Mouse (Mus musculus): ENCODE data around the gene Etnk1. TPM values are rescaled to one million over a fixed set of nuclear protein-coding genes. Genes with fewer than 3 reads are reported as not detected.
A peak's percentile ranks its signal among the peaks of the same experiment; 100 is the strongest.
"Not testable (repeated sequence)": the region's sequence is repeated elsewhere in the genome, so short reads cannot be mapped to it uniquely, and the experiment has no call there.

Gene Etnk1
- polyA plus RNA-seq, 1 experiment: 71.6 TPM

DNA sequence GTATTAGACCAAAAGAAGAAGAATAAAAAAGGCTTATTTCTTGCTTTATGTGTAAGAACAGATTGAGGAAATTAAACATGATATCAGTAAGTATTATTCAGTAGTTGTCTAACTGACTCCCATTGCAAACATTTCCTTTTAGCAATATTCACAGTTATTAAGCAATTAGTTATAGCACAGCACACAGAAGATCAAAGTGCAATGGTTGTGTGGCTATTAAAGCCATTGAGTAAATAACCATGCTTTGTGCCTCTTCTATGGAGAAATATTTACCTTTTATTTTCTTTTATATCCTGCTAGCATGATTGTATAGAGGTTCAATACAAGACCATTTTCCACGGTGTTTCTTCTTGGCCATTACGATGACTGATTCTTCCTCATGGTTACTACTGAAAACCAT is 33.9 kb upstream of the Etnk1 start:
- Histone ChIP-seq H3K36me3 (ENCODE audit: control insufficient read depth, insufficient read depth, low read length) (no peaks in the 10 kb centered on the region), H3K27me3 (replicated peaks; ENCODE audit: control insufficient read depth, insufficient read depth, low read length) (no peaks in the 10 kb centered on the region), H3K27ac (ENCODE audit: insufficient read depth, low read depth, low read length) (no peak overlapping the region), H3K4me1 (ENCODE audit: control insufficient read depth, insufficient read depth, low read length) (no peaks in the 10 kb centered on the region), H3K4me3 (ENCODE audit: insufficient read depth, low read depth, low read length) (no peak overlapping the region)
- TF ChIP-seq CTCF (conservative IDR thresholded peaks at IDR 0.05; ENCODE audit: insufficient read depth, insufficient read length, low read depth, low read length) (no peak), POLR2A (IDR thresholded peaks at IDR 0.05; ENCODE audit: low read depth, low read length) (no peak)
- 95% methylated on average over 2 of the region's 2 CpGs for WGBS
- DNase-seq: no peak

DNA sequence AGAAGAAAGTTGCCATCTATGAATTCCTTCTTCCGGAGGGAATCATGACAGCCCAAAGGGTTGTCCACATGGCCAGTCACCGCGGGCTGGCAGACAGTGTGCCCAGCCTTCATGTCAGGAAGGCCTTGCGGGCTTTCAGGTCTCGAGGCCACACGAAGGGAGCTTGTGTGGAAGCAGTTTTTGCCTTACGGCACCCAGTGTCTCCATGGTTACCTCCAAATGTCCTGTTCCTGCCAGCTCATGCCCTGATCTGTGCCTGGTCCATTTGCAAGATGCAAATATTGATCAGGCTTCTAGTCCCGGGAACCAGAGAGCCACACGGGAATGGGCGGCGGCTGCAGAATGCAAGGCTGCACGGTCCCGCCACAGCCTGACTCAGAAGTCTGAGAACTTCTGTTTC is 31.9 kb upstream of the Etnk1 start:
- TF ChIP-seq POLR2A (IDR thresholded peaks at IDR 0.05; ENCODE audit: low read depth, low read length) (no peak), CTCF (conservative IDR thresholded peaks at IDR 0.05; ENCODE audit: insufficient read depth, insufficient read length, low read depth, low read length) (no peak)
- Histone ChIP-seq H3K27me3 (replicated peaks; ENCODE audit: control insufficient read depth, insufficient read depth, low read length) (no peaks in the 10 kb centered on the region), H3K27ac (ENCODE audit: insufficient read depth, low read depth, low read length) (no peak overlapping the region), H3K36me3 (ENCODE audit: control insufficient read depth, insufficient read depth, low read length) (no peaks in the 10 kb centered on the region), H3K4me1 (ENCODE audit: control insufficient read depth, insufficient read depth, low read length) (no peaks in the 10 kb centered on the region), H3K4me3 (ENCODE audit: insufficient read depth, low read depth, low read length) (no peak overlapping the region)
- WGBS: 88% methylated on average over 13 of the region's 13 CpGs
- DNase-seq: no peak

DNA sequence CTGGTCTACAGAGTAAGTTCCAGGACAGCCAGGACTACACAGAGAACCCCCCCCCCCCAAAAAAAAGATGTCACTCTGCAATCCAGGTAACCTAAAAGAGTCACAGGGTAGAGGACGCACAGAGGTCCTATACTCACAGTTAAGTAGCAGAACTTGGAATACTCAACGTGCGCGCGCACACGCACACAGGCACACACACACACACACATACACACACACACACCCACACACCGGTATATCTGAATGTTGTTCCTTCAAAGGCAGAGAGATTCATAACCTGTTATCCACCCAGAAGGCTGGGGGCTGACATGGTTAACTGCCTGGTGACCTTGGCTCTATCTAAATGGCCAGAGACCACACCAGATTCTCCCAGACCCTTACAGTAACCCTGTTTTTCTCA is 30.3 kb upstream of the Etnk1 start:
- 98% methylated on average over 7 of the region's 7 CpGs for WGBS

DNA sequence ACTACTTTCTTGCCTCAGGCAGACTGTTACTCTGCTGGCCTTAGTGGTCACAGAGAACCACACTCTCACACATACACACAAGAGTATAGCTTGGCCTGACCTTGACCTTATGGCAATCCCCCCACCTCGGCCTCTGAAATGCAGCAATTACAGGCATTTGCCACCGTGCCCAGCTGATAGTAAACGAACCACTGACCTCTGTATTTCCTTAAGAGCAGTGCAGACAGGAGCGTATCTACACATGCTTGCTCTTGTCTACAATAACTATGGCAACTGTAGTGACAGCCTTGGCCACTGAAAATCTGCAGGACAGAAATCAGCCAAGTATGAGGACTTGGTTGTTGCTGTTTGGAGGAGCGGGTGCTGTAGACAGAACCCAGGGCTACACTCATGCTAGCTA is 29.7 kb upstream of the Etnk1 start:
- Histone ChIP-seq H3K4me3 (ENCODE audit: insufficient read depth, low read depth, low read length) (no peak overlapping the region), H3K27me3 (replicated peaks; ENCODE audit: control insufficient read depth, insufficient read depth, low read length) (no peaks in the 10 kb centered on the region), H3K36me3 (ENCODE audit: control insufficient read depth, insufficient read depth, low read length) (no peaks in the 10 kb centered on the region), H3K27ac (ENCODE audit: insufficient read depth, low read depth, low read length) (no peak overlapping the region), H3K4me1 (ENCODE audit: control insufficient read depth, insufficient read depth, low read length) (peaks cover 4% of the 10 kb centered on the region; the same call in 1 of the 2 replicates)
- WGBS: 75% methylated on average over 5 of the region's 5 CpGs
- no peak for DNase-seq
- TF ChIP-seq POLR2A (IDR thresholded peaks at IDR 0.05; ENCODE audit: low read depth, low read length) (no peak), CTCF (conservative IDR thresholded peaks at IDR 0.05; ENCODE audit: insufficient read depth, insufficient read length, low read depth, low read length) (no peak)

More for the DNA sequence above, 30.3 kb upstream of the Etnk1 start:
- Histone ChIP-seq H3K27ac (ENCODE audit: insufficient read depth, low read depth, low read length) (no peak overlapping the region), H3K4me3 (ENCODE audit: insufficient read depth, low read depth, low read length) (no peak overlapping the region), H3K4me1 (ENCODE audit: control insufficient read depth, insufficient read depth, low read length) (no peaks in the 10 kb centered on the region), H3K27me3 (replicated peaks; ENCODE audit: control insufficient read depth, insufficient read depth, low read length) (no peaks in the 10 kb centered on the region), H3K36me3 (ENCODE audit: control insufficient read depth, insufficient read depth, low read length) (no peaks in the 10 kb centered on the region)
- DNase-seq: no peak
- TF ChIP-seq CTCF (conservative IDR thresholded peaks at IDR 0.05; ENCODE audit: insufficient read depth, insufficient read length, low read depth, low read length) (no peak), POLR2A (IDR thresholded peaks at IDR 0.05; ENCODE audit: low read depth, low read length) (no peak)

DNA sequence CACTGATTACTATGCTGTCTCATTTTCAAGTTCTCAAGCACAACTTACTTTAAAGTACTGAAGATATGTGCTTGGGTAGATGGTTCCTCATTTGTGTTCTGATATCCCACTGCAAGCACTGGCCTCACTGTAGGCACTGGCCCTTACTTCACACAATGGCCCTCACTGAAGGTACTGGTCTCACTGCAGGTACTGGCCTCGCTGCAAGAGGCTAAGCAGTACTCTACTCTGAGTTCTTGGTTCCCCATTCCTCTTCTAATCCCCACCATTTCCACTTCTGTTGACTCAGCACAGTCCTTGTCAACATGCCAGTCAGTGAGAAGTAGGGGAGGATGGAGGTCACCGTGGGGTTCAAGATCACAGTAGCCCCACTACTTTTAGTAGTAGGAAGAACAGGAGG is 27.6 kb upstream of the Etnk1 start:
- TF ChIP-seq POLR2A (IDR thresholded peaks at IDR 0.05; ENCODE audit: low read depth, low read length): no peak
- TF ChIP-seq CTCF (conservative IDR thresholded peaks at IDR 0.05; ENCODE audit: insufficient read depth, insufficient read length, low read depth, low read length): no peak
- H3K27ac ChIP-seq (ENCODE audit: insufficient read depth, low read depth, low read length): no peak overlapping the region
- H3K27me3 ChIP-seq (replicated peaks; ENCODE audit: control insufficient read depth, insufficient read depth, low read length): no peaks in the 10 kb centered on the region
- no peak overlapping the region for H3K4me3 ChIP-seq (ENCODE audit: insufficient read depth, low read depth, low read length)
- WGBS: 88% methylated on average over 2 of the region's 2 CpGs
- peaks cover 4% of the 10 kb centered on the region; the same call in 1 of the 2 replicates for H3K4me1 ChIP-seq (ENCODE audit: control insufficient read depth, insufficient read depth, low read length)
- no peak for DNase-seq
- H3K36me3 ChIP-seq (ENCODE audit: control insufficient read depth, insufficient read depth, low read length): no peaks in the 10 kb centered on the region

DNA sequence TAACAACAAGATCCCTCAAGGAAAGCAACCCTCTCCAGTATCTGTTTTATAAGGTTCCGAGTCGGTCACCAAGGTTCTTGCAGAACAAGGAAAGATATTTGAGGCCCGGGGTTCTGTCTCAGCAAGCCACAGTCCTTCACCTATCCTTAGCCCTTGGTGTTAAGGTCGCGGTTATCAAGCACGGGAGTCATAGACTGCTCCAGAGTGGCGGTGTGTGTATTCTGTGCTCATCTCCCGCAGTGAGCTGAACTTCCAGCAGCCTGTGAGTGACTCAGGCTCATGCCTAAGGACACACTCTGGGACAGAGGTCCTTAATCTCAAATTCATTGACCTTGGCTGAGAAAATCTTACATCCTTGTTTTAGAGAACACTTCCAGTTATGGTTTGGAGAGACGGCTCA is 26.1 kb upstream of the Etnk1 start:
- H3K4me1 ChIP-seq (ENCODE audit: control insufficient read depth, insufficient read depth, low read length): peaks cover 15% of the 10 kb centered on the region; the same call in 1 of the 2 replicates
- DNase-seq: no peak
- H3K27ac ChIP-seq (ENCODE audit: insufficient read depth, low read depth, low read length): no peak overlapping the region
- no peaks in the 10 kb centered on the region for H3K36me3 ChIP-seq (ENCODE audit: control insufficient read depth, insufficient read depth, low read length)
- 81% methylated on average over 9 of the region's 9 CpGs for WGBS
- H3K27me3 ChIP-seq (replicated peaks; ENCODE audit: control insufficient read depth, insufficient read depth, low read length): no peaks in the 10 kb centered on the region
- TF ChIP-seq CTCF (conservative IDR thresholded peaks at IDR 0.05; ENCODE audit: insufficient read depth, insufficient read length, low read depth, low read length) (no peak), POLR2A (IDR thresholded peaks at IDR 0.05; ENCODE audit: low read depth, low read length) (no peak)
- no peak overlapping the region for H3K4me3 ChIP-seq (ENCODE audit: insufficient read depth, low read depth, low read length)

DNA sequence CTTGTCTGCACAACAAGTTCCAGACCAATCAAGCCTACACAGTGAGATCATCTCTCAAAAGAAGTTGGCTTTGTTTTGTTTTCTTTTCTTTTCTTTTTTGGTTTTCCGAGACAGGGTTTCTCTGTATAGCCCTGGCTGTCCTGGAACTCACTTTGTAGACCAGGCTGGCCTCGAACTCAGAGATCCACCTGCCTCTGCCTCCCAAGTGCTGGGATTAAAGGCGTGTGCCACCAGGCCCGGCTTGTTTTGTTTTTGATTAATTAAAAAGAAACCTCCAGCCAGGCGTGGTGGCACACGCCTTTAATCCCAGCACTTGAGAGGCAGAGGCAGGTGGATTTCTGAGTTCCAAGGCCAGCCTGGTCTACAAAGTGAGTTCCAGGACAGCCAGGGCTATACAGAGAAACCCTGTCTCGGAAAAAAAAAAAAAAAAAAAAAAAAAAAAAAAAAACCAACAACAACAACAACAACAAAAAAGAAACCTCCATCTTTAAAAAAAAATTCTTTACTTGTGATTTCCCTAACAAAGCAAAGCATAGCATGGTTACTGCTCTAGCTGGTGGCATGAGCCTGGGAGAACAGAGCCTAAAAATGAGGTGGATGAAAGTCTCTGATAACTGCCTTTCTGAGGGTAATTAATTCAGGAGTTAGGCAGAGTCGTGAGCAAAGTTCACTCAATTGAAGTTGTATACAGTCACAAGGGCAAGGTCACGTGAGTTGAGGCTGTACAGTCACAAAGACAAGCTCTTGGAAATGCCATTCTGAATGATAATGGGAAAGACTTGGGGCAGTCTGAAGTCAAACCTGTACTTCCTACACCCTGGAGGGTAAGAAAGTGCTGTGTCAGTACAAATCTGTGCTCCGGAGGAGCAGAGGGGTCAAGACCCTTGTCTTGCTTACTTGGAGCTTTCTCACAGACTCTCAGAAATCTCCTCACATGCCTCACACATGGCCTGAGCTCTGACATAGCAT is 25.1 kb upstream of the Etnk1 start:
- peaks cover 15% of the 10 kb centered on the region; the same call in 1 of the 2 replicates for H3K4me1 ChIP-seq (ENCODE audit: control insufficient read depth, insufficient read depth, low read length)
- peak; percentile 78 for DNase-seq
- 66% methylated on average over 10 of the region's 10 CpGs for WGBS
- 0 out of 2 replicates have a peak overlapping the region, but pooled peaks have one; percentile 25 for H3K27ac ChIP-seq (ENCODE audit: insufficient read depth, low read depth, low read length)
- H3K4me3 ChIP-seq (ENCODE audit: insufficient read depth, low read depth, low read length); H3K36me3 ChIP-seq (ENCODE audit: control insufficient read depth, insufficient read depth, low read length); H3K27me3 ChIP-seq (replicated peaks; ENCODE audit: control insufficient read depth, insufficient read depth, low read length): not testable (repeated sequence)
